Mouse (Mus musculus) spleen, postnatal 10 days (tissue): ENCODE data around the gene Gm10408.
"Not testable (repeated sequence)": the region's sequence is repeated elsewhere in the genome, so short reads cannot be mapped to it uniquely, and the experiment has no call there.

Experiments used
- DNase-seq, 2 experiments: peaks; one replicate each; pipeline ENCODE4 v3.0.0; 2021 to 2022; ENCODE audit warnings: low spot score in 2 of 2

Gm10408 gene

DNA sequence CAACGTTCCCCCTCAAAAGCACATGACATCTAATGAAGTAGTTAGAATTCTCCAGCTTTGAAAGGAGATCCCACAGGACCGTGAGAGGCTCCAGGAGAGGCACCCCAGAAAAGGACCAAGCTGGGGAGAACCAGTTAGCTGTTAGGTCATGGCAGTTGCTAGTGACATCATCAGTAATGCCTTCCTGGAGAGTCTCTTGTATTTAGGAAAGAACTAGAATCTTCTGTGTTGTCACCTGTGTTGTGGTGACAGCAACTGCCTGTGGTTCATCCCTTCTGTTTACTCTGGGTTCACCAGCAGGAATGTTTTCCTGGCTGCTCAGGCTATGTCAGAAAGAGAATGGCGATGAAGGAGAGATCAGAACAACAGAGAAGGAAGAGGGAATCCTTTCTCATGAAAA is at the start of gene Gm10408:
Gene Gm10408 (plus strand): TSS at position 301 of the 400 bp plus-strand sequence.
- not testable (repeated sequence) for DNase-seq

DNA sequence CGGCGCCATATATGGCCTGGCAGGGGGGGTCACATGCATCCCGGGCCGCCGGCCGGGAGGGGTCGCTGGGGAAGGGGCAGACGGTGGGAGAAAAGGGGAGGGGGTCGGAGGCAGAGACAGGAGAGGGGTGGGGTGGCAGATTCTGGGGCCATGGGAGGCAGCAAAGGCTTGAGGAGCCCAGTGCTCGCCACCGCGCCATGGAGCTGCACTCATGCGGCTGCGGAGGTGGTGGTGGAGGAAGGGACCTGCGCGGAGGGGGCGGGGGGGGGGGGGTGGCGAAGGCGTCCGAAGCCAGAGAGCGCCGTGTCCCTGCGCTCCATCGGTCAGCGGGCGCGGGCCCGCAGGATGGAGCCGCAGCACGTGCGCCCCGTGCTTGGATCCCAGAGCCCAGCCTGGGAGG is 36.9 kb upstream of the Gm10408 start, which contains the start of gene Gm10409:
Gene Gm10409 (plus strand): TSS at position 301 of the 400 bp plus-strand sequence.
- DNase-seq = not testable (repeated sequence)

- not testable (repeated sequence) for DNase-seq
These were observed 21.4 kb upstream of the Gm10408 start, which contains the start of gene Gm3005 for GRCm38 (mm10) chr14:3427803-3428202. Gene Gm3005, plus strand, starts transcription at chr14:3428103.
